Mouse (Mus musculus) heart, embryonic 15.5 days (tissue): ENCODE data around the gene Mta3. TPM values are rescaled to one million over a fixed set of nuclear protein-coding genes. Genes with fewer than 3 reads are reported as not detected.

Source experiments
- ATAC-seq: fragments of 200-750 bp; cut with Nextera tagmentation; replicated peaks from 2 replicates; pipeline ENCODE4 v1.8.0; 2017; ENCODE audit warnings: low read depth, moderate TSS enrichment; ENCODE audit not compliant: insufficient number of reproducible peaks, insufficient read depth, low FRiP score
- H3K27ac ChIP-seq: fragments of 300-500 bp; sonication (generic); 2 replicates; pipeline ENCODE4 v1.5.1; 2015; ENCODE audit warnings: mild to moderate bottlenecking, inconsistent platforms
- H3K27me3 ChIP-seq: fragments of 300-500 bp; sonication (generic); 2 replicates; pipeline ENCODE4 v1.6.1; 2015; ENCODE audit warnings: inconsistent platforms
- H3K36me3 ChIP-seq: fragments of 300-500 bp; sonication (generic); 2 replicates; pipeline ENCODE4 v1.6.1; 2015; ENCODE audit warnings: mild to moderate bottlenecking, inconsistent platforms
- H3K4me1 ChIP-seq: fragments of 300-500 bp; sonication (generic); replicated peaks from 2 replicates; pipeline ENCODE4 v1.6.1; 2015; ENCODE audit warnings: inconsistent platforms
- H3K4me2 ChIP-seq: fragments of 300-500 bp; sonication (generic); 2 replicates; pipeline ENCODE4 v1.6.1; 2015; ENCODE audit warnings: inconsistent platforms, mild to moderate bottlenecking, moderate library complexity
- H3K4me3 ChIP-seq: fragments of 300-500 bp; sonication (generic); 2 replicates; pipeline ENCODE4 v1.5.1; 2015; ENCODE audit warnings: mild to moderate bottlenecking, inconsistent platforms
- H3K9ac ChIP-seq: fragments of 300-500 bp; sonication (generic); 2 replicates; pipeline ENCODE4 v1.6.1; 2015; ENCODE audit warnings: mild to moderate bottlenecking, inconsistent platforms
- H3K9me3 ChIP-seq: fragments of 300-500 bp; sonication (generic); replicated peaks from 2 replicates; pipeline ENCODE4 v1.6.1; 2016; ENCODE audit warnings: inconsistent platforms
- WGBS: fragments of 180-500 bp; shearing (Covaris S2); methylation state at CpG from one replicate; pipeline ENCODE4 v1.1.7; 2015; ENCODE audit warnings: mixed read lengths; 5-methylcytosine and 5-hydroxymethylcytosine counted together
- polyA plus RNA-seq: library from polyadenylated mRNA; unstranded; fragments of >200 nt; fragmentation: Nextera tagmentation; extraction: Ambion mirVana; gene quantifications from 2 replicates; pipeline ENCODE4 v1.2.1, GENCODE M21; 2015

Mta3 gene
- polyA plus RNA-seq, 1 experiment from 2014 or later: 36.9 TPM

GRCm38 (mm10) chr17:83764538-83764937, 58.6 kb downstream of the Mta3 start:
- 90% methylated on average over 4 of the region's 4 CpGs for WGBS
- Histone ChIP-seq H3K9me3 (no peaks in the 10 kb centered on the region), H3K27ac (no peak overlapping the region), H3K36me3 (peaks cover 27% of the 10 kb centered on the region), H3K4me1 (no peaks in the 10 kb centered on the region), H3K27me3 (no peaks in the 10 kb centered on the region), H3K4me2 (no peak overlapping the region), H3K9ac (no peak overlapping the region), H3K4me3 (no peak overlapping the region)
- no peak for ATAC-seq

- Histone ChIP-seq H3K4me2 (no peak overlapping the region), H3K27ac (no peak overlapping the region), H3K4me3 (no peak overlapping the region), H3K4me1 (no peaks in the 10 kb centered on the region), H3K9me3 (no peaks in the 10 kb centered on the region), H3K27me3 (no peaks in the 10 kb centered on the region), H3K36me3 (peaks cover 24% of the 10 kb centered on the region), H3K9ac (no peak overlapping the region)
- 92% methylated on average over 7 of the region's 7 CpGs for WGBS
- ATAC-seq: no peak
Observed at GRCm38 (mm10) chr17:83767064-83767463, 61.1 kb downstream of the Mta3 start.

DNA sequence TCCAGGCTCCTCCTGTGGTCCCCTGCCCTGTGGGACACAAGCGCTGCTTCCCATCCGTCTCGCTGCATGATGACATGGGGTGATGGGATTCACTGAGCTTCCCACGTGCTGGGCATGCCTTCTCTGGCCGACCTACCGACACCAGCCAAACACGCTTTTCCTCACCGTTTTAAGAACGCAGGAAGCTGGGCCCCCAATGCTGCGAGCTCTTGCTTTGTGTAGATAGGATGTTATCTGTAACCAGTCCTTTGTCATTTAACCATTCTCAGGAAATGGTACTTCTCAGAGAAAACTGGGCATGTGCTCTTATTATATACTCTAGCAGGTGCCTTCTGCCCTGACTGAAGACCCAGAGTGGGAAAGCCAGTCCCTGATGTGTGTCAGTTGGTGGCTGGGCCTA, 62.3 kb downstream of the Mta3 start:
- Histone ChIP-seq H3K36me3 (peaks cover 11% of the 10 kb centered on the region), H3K4me3 (no peak overlapping the region), H3K9ac (no peak overlapping the region), H3K4me2 (no peak overlapping the region), H3K9me3 (no peaks in the 10 kb centered on the region), H3K27me3 (no peaks in the 10 kb centered on the region), H3K27ac (no peak overlapping the region), H3K4me1 (no peaks in the 10 kb centered on the region)
- 64% methylated on average over 10 of the region's 10 CpGs for WGBS
- ATAC-seq: no peak

- WGBS: 81% methylated on average over 6 of the region's 6 CpGs
- Histone ChIP-seq H3K4me3 (no peak overlapping the region), H3K9ac (no peak overlapping the region), H3K4me2 (no peak overlapping the region), H3K4me1 (no peaks in the 10 kb centered on the region), H3K36me3 (peaks cover 4% of the 10 kb centered on the region; the same call in 1 of the 2 replicates), H3K9me3 (no peaks in the 10 kb centered on the region), H3K27me3 (no peaks in the 10 kb centered on the region), H3K27ac (no peak overlapping the region; the same call in 1 of the 2 replicates)
- ATAC-seq: no peak
Observed at GRCm38 (mm10) chr17:83770371-83770770, 64.4 kb downstream of the Mta3 start.

DNA sequence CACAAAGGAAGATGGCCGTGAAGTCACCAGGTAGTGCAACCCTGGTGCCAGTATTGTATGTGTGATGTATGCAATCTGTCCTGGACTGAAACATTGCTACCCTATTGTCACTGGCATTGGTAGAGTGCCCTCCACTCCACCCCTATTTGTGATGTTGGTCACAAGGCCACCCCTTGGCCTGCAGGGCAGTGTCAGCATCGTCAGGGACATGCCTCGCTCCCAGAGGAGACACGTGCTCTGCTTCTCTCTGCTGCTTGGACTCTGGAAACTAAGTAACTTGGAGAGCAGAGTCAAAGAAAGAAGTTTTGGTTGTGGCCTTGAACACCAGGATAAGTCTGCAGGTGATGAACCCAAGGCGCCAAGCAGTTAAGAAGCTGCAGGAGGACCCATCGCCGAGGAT, 65.0 kb downstream of the Mta3 start:
- Histone ChIP-seq H3K27ac (no peak overlapping the region; the same call in 1 of the 2 replicates), H3K4me3 (no peak overlapping the region), H3K9me3 (no peaks in the 10 kb centered on the region), H3K9ac (no peak overlapping the region), H3K27me3 (no peaks in the 10 kb centered on the region), H3K4me1 (no peaks in the 10 kb centered on the region), H3K36me3 (peaks cover 4% of the 10 kb centered on the region; the same call in 1 of the 2 replicates), H3K4me2 (no peak overlapping the region)
- 88% methylated on average over 7 of the region's 7 CpGs for WGBS
- no peak for ATAC-seq

- 87% methylated on average over 9 of the region's 9 CpGs for WGBS
Observed at GRCm38 (mm10) chr17:83772110-83772509, 66.1 kb downstream of the Mta3 start.

DNA sequence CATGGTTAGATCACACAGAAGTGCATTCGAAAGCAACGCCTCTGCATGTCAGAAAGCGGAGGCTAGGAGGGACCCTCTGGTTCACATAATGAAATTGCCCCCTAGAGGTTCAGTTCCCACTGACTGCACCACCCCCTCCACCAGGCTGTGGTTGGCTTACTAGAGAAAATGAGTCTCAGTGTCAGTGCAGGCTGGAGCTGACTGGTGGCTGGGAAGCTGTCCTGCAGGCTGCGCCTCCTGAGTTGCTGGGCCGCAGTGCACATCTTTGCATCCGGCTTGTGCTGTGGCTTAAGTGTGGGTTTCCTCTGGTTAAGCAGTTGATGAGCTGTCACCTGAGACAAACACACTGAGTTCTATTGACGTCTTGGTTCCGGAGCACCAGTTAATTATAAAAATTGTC, 66.7 kb downstream of the Mta3 start:
- H3K9me3 ChIP-seq: no peaks in the 10 kb centered on the region
- no peaks in the 10 kb centered on the region for H3K27me3 ChIP-seq
- no peak overlapping the region for H3K9ac ChIP-seq
- H3K4me1 ChIP-seq: no peaks in the 10 kb centered on the region
- no peak overlapping the region for H3K4me3 ChIP-seq
- WGBS: 74% methylated on average over 8 of the region's 8 CpGs
- H3K27ac ChIP-seq: no peak overlapping the region
- H3K36me3 ChIP-seq: no peaks in the 10 kb centered on the region; the same call in 1 of the 2 replicates
- no peak overlapping the region for H3K4me2 ChIP-seq
- no peak for ATAC-seq

More at GRCm38 (mm10) chr17:83772110-83772509, 66.1 kb downstream of the Mta3 start:
- H3K27ac ChIP-seq: no peak overlapping the region
- ATAC-seq: no peak
- H3K9me3 ChIP-seq: no peaks in the 10 kb centered on the region
- H3K4me1 ChIP-seq: no peaks in the 10 kb centered on the region
- H3K27me3 ChIP-seq: no peaks in the 10 kb centered on the region
- no peak overlapping the region for H3K9ac ChIP-seq
- no peaks in the 10 kb centered on the region; the same call in 1 of the 2 replicates for H3K36me3 ChIP-seq
- H3K4me3 ChIP-seq: no peak overlapping the region
- no peak overlapping the region for H3K4me2 ChIP-seq

- no peak overlapping the region for H3K9ac ChIP-seq
- peaks cover 4% of the 10 kb centered on the region; the same call in 1 of the 2 replicates for H3K36me3 ChIP-seq
- H3K4me3 ChIP-seq: no peak overlapping the region
- no peaks in the 10 kb centered on the region for H3K9me3 ChIP-seq
- no peak for ATAC-seq
- H3K27me3 ChIP-seq: no peaks in the 10 kb centered on the region
- WGBS: 94% methylated on average over 7 of the region's 7 CpGs
- no peak overlapping the region for H3K27ac ChIP-seq
- H3K4me2 ChIP-seq: no peak overlapping the region
- H3K4me1 ChIP-seq: no peaks in the 10 kb centered on the region
Observed at GRCm38 (mm10) chr17:83776965-83777364, 71.0 kb downstream of the Mta3 start.

GRCm38 (mm10) chr17:83777462-83778051, 71.6 kb downstream of the Mta3 start:
- WGBS: 85% methylated on average over 9 of the region's 9 CpGs
- no peak overlapping the region for H3K9ac ChIP-seq
- no peak for ATAC-seq
- no peak overlapping the region for H3K27ac ChIP-seq
- H3K36me3 ChIP-seq: peaks cover 4% of the 10 kb centered on the region; the same call in 1 of the 2 replicates
- no peaks in the 10 kb centered on the region for H3K27me3 ChIP-seq
- no peaks in the 10 kb centered on the region for H3K4me1 ChIP-seq
- H3K9me3 ChIP-seq: no peaks in the 10 kb centered on the region
- H3K4me2 ChIP-seq: no peak overlapping the region
- H3K4me3 ChIP-seq: no peak overlapping the region

GRCm38 (mm10) chr17:83780228-83780627, 74.3 kb downstream of the Mta3 start:
- H3K9ac ChIP-seq: no peak overlapping the region
- H3K4me3 ChIP-seq: no peak overlapping the region
- no peak overlapping the region for H3K4me2 ChIP-seq
- H3K9me3 ChIP-seq: no peaks in the 10 kb centered on the region
- ATAC-seq: no peak
- H3K36me3 ChIP-seq: peaks cover 10% of the 10 kb centered on the region; the same call in 1 of the 2 replicates
- H3K27ac ChIP-seq: no peak overlapping the region
- H3K27me3 ChIP-seq: no peaks in the 10 kb centered on the region
- WGBS: 81% methylated on average over 5 of the region's 5 CpGs
- no peaks in the 10 kb centered on the region for H3K4me1 ChIP-seq

- no peak overlapping the region for H3K27ac ChIP-seq
Observed at GRCm38 (mm10) chr17:83782740-83783139, 76.8 kb downstream of the Mta3 start.

DNA sequence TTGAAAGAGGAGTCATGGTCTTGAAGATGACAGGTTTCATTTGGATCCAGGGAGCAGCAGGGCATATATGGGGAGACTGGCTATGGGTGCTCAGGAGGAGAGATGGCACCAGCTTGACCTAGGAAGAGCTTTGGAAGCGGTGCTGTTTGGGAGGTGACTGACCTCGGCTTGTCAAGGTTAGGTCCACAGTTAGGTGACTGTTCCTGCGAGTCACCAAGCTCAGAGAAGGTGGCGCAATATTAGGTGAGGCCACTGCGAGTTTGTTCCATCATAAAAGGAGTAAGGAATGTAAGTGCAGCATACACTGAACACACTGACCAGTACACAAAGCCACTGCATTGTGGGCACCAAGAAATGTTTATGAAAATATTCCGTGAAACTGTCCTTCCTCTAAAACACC, 80.5 kb downstream of the Mta3 start:
- H3K9me3 ChIP-seq: no peaks in the 10 kb centered on the region
- H3K27me3 ChIP-seq: no peaks in the 10 kb centered on the region
- no peak overlapping the region for H3K4me2 ChIP-seq
- H3K4me1 ChIP-seq: no peaks in the 10 kb centered on the region
- ATAC-seq: no peak
- WGBS: 97% methylated on average over 6 of the region's 6 CpGs
- H3K27ac ChIP-seq: no peak overlapping the region
- H3K4me3 ChIP-seq: no peak overlapping the region
- H3K9ac ChIP-seq: no peak overlapping the region
- peaks cover 23% of the 10 kb centered on the region for H3K36me3 ChIP-seq

More at GRCm38 (mm10) chr17:83782740-83783139, 76.8 kb downstream of the Mta3 start:
- no peaks in the 10 kb centered on the region for H3K27me3 ChIP-seq
- H3K9ac ChIP-seq: no peak overlapping the region
- ATAC-seq: no peak
- WGBS: 62% methylated on average over 5 of the region's 5 CpGs
- H3K4me3 ChIP-seq: no peak overlapping the region
- H3K36me3 ChIP-seq: peaks cover 10% of the 10 kb centered on the region; the same call in 1 of the 2 replicates
- no peaks in the 10 kb centered on the region for H3K4me1 ChIP-seq
- H3K4me2 ChIP-seq: no peak overlapping the region
- H3K9me3 ChIP-seq: no peaks in the 10 kb centered on the region
